Mouse (Mus musculus) 3T3-L1 (cell line): ENCODE measurements around the gene Gan.

Experiments
- DNase-seq: peaks from one replicate; pipeline ENCODE4 v3.0.0-alpha.2; 2015; ENCODE audit warnings: low read depth, low spot score

The Gan gene

DNA sequence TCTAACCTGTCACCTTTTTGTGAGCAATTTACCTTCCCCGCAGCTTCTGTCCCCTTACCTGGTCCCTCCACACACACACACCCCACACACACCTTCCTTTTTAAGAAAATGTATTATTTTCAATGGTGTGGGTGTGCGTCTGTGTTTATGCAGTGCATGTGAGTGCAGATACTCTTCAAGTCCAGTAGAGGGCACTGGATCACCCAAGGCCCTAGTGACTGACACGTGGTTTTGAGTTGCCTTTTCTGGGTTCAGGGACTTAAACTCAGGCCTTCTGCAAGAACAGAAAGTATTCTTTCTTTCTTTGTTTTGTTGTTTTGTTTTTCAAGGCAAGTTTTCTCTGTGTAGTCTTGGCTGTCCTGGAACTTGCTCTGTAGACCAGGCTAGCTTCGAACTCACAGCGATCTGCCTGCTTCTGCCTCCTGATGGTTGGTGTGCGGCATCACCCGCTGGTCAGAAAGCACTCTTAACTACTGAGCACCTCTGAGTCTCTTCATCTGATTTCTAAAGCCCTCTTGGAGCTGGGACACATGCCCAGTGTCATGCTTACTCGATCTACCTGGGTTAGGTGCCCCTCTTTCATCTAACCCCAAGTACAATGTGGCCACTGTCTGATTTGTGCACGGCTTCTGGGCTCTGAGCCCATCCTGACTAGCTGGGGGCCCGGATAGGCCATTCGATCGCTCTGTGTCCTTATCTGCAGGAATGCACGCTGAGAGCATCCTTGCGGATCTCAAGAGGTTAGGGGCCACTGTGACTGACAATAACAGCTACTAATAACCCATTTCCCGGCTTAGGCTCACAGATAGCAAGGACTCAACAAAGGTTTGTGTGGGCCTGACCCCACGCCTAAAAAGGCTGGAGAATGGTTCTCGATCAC is 95.7 kb downstream of the Gan start:
- DNase-seq: no peak

GRCm38 (mm10) chr8:117254496-117254895 is 96.6 kb downstream of the Gan start:
- DNase-seq: no peak

GRCm38 (mm10) chr8:117256292-117256938 is 98.5 kb downstream of the Gan start:
- peak; percentile 84 for DNase-seq

GRCm38 (mm10) chr8:117257029-117257820 is 99.3 kb downstream of the Gan start, which contains the start of gene Cmip:
Gene Cmip, plus strand, starts transcription at chr8:117257064.
- peak; percentile 48 for DNase-seq

DNA sequence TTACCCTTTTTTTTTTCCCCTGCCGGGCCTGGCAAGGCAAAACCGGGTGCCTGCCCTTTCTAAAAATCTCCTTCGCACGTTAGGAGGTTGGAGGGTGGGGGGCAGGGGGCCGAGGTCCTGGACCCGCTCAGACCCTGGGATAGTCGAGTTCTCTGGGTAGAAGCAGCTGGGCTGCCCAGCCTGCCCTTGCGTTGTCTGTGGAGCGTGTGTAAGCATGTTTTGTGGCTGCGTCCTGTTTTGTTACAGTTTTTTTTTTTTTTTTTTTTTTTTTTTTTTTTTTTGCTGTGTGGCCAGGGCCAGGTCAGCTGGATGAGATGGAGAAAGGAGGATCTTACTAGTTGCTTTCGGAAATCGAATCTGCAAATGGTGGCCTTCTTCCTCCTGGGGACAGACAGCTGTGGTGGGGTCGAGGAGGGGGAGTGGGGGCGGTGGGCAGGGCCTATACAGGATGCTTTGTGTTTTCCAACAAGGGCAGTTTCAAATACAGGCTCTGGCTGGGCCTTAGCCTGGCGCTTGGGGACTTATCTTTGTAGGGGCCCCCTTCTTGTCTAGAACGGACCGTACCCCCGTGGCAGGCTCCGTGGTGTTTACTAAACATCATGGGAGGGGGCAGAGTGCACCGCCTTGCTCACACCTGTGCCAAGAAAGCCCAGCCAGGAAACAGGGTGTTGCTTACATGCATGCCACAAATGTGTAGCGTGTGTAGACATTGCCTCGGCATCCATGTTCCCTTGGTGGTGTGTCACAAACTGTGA is 100.1 kb downstream of the Gan start:
- peak; percentile 68 for DNase-seq

DNA sequence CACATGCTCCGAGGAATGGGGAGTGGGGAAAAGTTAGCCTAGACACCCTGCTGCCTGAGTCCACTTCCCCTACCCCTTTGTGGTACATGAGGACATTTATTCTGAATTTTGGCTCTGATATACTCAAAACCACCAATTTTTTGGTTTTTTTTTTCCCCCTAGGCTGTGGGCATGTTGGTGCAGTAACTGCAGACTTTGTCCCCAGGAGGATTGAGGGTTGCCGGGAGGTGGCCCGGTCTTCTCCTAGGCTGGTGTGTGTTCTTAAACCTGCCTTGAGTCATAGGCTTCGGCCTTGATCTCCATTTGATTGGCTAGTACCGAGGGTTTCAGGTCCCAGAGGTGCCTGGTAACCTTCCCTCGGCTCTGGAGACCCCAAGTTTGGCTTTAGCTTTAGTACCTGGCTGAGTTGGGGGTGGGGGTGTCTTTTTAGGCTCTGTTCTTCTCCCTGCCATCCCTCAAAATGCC is 100.7 kb downstream of the Gan start:
- DNase-seq: peak; percentile 66

- no peak for DNase-seq
Measured at GRCm38 (mm10) chr8:117259431-117260001, 101.6 kb downstream of the Gan start.

GRCm38 (mm10) chr8:117260234-117260929 is 102.4 kb downstream of the Gan start:
- DNase-seq: no peak

- no peak for DNase-seq
Measured at GRCm38 (mm10) chr8:117260930-117261475, 103.1 kb downstream of the Gan start.

- DNase-seq: no peak
Measured at GRCm38 (mm10) chr8:117261702-117262101, 103.8 kb downstream of the Gan start.

- no peak for DNase-seq
Measured at GRCm38 (mm10) chr8:117262685-117263084, 104.8 kb downstream of the Gan start.

GRCm38 (mm10) chr8:117263442-117263841 is 105.5 kb downstream of the Gan start:
- no peak for DNase-seq

GRCm38 (mm10) chr8:117265079-117265478 is 107.1 kb downstream of the Gan start:
- DNase-seq: no peak
